Mouse (Mus musculus) urinary bladder, postnatal 14 days (tissue): Measurements from ENCODE around the gene Syt7.

Source experiments
- DNase-seq: peaks from one replicate; pipeline ENCODE4 v3.0.0; 2021; ENCODE audit warnings: low spot score

Gene Syt7

DNA sequence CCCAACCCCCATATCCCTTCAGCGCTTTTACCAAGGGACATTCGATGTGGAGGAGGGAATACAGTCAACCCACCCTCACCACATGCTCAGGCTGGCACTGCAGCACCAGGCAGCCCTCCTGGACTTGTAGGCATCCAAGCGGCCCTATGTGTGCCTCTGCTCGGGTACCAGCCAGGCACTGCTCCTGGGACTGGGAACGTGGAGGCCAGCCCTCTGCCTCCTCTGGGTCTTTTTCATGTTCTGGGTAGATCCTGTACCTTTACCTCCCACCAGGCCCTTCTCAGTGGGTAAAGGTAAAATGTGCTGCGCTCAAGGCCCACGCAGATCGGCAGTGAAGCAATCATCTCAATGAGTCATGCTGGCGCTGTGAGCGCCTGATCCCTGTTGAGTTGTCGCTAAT lies 71.0 kb downstream of the Syt7 start:
- no peak for DNase-seq

DNA sequence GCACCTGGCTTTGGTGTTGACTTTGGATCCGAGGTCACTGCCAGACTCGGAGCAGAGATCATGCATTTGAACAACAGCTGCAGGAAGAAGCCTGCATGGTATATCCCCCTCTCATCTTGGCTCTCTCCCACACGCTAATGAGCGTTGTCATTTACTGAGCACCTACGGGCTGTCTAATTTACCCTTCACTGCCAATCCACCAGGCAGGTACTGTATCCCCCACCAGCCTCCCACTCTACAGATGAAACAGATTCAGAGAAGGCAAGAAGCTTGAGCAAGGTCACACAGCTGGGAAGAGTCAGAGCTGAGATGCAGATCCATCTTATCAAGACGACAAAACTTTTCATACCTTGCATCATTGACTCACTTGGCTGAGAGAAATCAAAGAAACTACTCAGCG lies 72.7 kb downstream of the Syt7 start:
- no peak for DNase-seq

GRCm38 (mm10) chr19:10464427-10464826 lies 75.5 kb downstream of the Syt7 start:
- DNase-seq: no peak

- no peak for DNase-seq
Measured at GRCm38 (mm10) chr19:10469171-10469658, 80.3 kb downstream of the Syt7 start.

DNA sequence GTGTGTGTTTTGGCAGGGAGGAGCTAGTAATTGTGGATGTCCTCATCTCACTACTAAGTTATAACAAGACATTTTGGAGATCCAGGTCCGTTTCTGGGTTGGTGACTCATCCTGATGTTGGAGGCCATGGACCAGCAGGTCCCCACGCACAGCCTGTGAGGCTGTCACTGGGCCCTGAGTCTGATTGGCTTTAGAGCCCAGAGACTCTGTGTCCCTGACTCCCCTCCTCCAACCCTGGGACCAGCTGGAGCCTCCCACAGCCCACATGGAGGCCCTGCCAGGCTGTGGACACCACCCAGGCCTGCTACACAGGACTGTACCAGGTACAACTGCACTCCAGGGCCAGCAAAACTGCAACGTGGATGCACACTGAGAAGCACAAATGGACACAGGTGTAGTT lies 84.1 kb downstream of the Syt7 start:
- no peak for DNase-seq

- DNase-seq: no peak
Measured at GRCm38 (mm10) chr19:10473779-10474178, 84.9 kb downstream of the Syt7 start.

- no peak for DNase-seq
Measured at GRCm38 (mm10) chr19:10479541-10479940, 90.7 kb downstream of the Syt7 start.

GRCm38 (mm10) chr19:10482703-10483102 lies 93.8 kb downstream of the Syt7 start, which contains the start of gene Ppp1r32:
Ppp1r32 (minus strand) TSS chr19:10482928.
- no peak for DNase-seq

DNA sequence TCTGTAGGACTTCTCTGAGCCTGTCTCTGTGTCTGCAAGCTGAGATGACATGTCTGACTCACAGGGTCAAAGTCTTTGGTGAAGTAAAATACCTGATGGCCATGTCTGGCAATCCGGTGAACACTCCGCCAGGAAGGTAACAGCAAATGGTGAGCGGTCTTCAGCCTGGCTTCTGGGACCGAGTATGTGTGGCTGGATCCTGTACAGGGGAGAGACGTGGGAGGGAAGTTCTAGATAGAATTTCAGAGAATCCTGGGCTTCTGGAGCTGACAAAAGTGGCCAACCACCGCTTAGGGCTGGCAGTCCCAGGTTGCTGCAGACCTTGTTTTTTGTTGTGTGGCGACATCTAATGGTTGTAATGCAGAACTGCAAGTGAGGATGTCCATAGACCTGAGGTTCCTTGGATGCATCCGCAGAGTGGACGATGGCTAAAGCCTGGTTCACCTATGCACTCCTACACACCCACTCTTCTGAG lies 97.4 kb downstream of the Syt7 start:
- peak; percentile 31 for DNase-seq

GRCm38 (mm10) chr19:10495670-10496069 lies 106.8 kb downstream of the Syt7 start:
- no peak for DNase-seq

GRCm38 (mm10) chr19:10496976-10497375 lies 108.1 kb downstream of the Syt7 start:
- no peak for DNase-seq

GRCm38 (mm10) chr19:10497512-10498160 lies 108.7 kb downstream of the Syt7 start:
- no peak for DNase-seq

- DNase-seq: no peak
Measured at GRCm38 (mm10) chr19:10500581-10500980, 111.7 kb downstream of the Syt7 start.

GRCm38 (mm10) chr19:10502571-10502970 lies 113.7 kb downstream of the Syt7 start:
- DNase-seq: peak; percentile 21
